Mouse (Mus musculus) ES-E14 (cell line): ENCODE data around the gene Slu7.

Experiments
- CHD2 ChIP-seq: IDR thresholded peaks from 2 replicates; pipeline ENCODE4 v1.6.1; 2014; ENCODE audit warnings: mild to moderate bottlenecking, low read depth, low read length, inconsistent platforms
- HCFC1 ChIP-seq: IDR thresholded peaks from 2 replicates; pipeline ENCODE4 v1.6.1; 2012; ENCODE audit warnings: low read length, inconsistent platforms, borderline replicate concordance; ENCODE audit not compliant: insufficient read depth
- ZC3H11A ChIP-seq: IDR thresholded peaks from 2 replicates; pipeline ENCODE4 v1.6.1; 2012; ENCODE audit warnings: low read depth, mild to moderate bottlenecking, inconsistent platforms, low read length, borderline replicate concordance
- ZNF384 ChIP-seq: IDR thresholded peaks from 2 replicates; pipeline ENCODE4 v1.6.1; 2012; ENCODE audit warnings: low read depth, low read length, inconsistent platforms

GRCm38 (mm10) chr11:43483122-43483792 is 49.7 kb downstream of the Slu7 start:
- TF ChIP-seq HCFC1 (no peak), ZNF384 (no peak), ZC3H11A (no peak), CHD2 (no peak)
